Mouse (Mus musculus) forebrain, embryonic 14.5 days (tissue): ENCODE measurements around the gene AI481877. TPM values are rescaled to one million over a fixed set of nuclear protein-coding genes. Genes with fewer than 3 reads are reported as not detected.

Experiments used
- ATAC-seq: fragments of 200-750 bp; cut with Nextera tagmentation; 2 replicates; pipeline ENCODE4 v1.8.0; 2017; ENCODE audit warnings: mild to moderate bottlenecking, moderate library complexity
- DNase-seq: peaks from one replicate; pipeline ENCODE4 v3.0.0-alpha.2; 2015; ENCODE audit warnings: low spot score
- H3K27ac ChIP-seq: fragments of 300-500 bp; sonication (generic); 2 replicates; pipeline ENCODE4 v1.5.1; 2014; ENCODE audit warnings: low read depth, mild to moderate bottlenecking, control low read depth, low read length, moderate library complexity
- H3K27me3 ChIP-seq: fragments of 300-500 bp; sonication (generic); replicated peaks from 2 replicates; pipeline ENCODE4 v1.6.1; 2014; ENCODE audit warnings: low read length, control low read depth, mixed read lengths; ENCODE audit not compliant: control insufficient read depth, insufficient read depth
- H3K36me3 ChIP-seq: fragments of 300-500 bp; sonication (generic); 2 replicates; pipeline ENCODE4 v1.6.1; 2014; ENCODE audit warnings: low read length, control low read depth; ENCODE audit not compliant: control insufficient read depth, insufficient read depth
- H3K4me1 ChIP-seq: fragments of 300-500 bp; sonication (generic); 2 replicates; pipeline ENCODE4 v1.6.1; 2014; ENCODE audit warnings: antibody characterized with exemption, low read length, control low read depth; ENCODE audit not compliant: control insufficient read depth, insufficient read depth
- H3K4me2 ChIP-seq: fragments of 300-500 bp; sonication (generic); 2 replicates; pipeline ENCODE4 v1.6.1; 2014; ENCODE audit warnings: mild to moderate bottlenecking, control low read depth, low read length
- H3K4me3 ChIP-seq: fragments of 300-500 bp; sonication (generic); 2 replicates; pipeline ENCODE4 v1.5.1; 2014; ENCODE audit warnings: low read depth, low read length, control low read depth
- H3K9ac ChIP-seq: fragments of 300-500 bp; sonication (generic); 2 replicates; pipeline ENCODE4 v1.6.1; 2014; ENCODE audit warnings: mild to moderate bottlenecking, low read length, control low read depth, moderate library complexity
- H3K9me3 ChIP-seq: fragments of 300-500 bp; sonication (generic); replicated peaks from 2 replicates; pipeline ENCODE4 v1.6.1; 2016; ENCODE audit warnings: low read length, control low read depth, mixed read lengths; ENCODE audit not compliant: control insufficient read depth
- WGBS: fragments of 180-500 bp; shearing (Covaris S2); extraction: QIAGEN DNeasy Blood & Tissue Kit; methylation state at CpG from one replicate; pipeline ENCODE4 v1.1.7; 2014; 5-methylcytosine and 5-hydroxymethylcytosine counted together
- polyA plus RNA-seq: library from polyadenylated mRNA; unstranded; fragments of >200 nt; fragmentation: Nextera tagmentation; extraction: Ambion mirVana; gene quantifications from 2 replicates; pipeline ENCODE4 v1.2.1, GENCODE M21; 2014

AI481877 gene
- polyA plus RNA-seq, 1 experiment from 2014 or later: not detected

GRCm38 (mm10) chr4:59107886-59108285 is 30.9 kb downstream of the AI481877 start:
- Histone ChIP-seq H3K36me3 (no peaks in the 10 kb centered on the region), H3K4me3 (no peak overlapping the region), H3K27me3 (no peaks in the 10 kb centered on the region), H3K4me1 (no peaks in the 10 kb centered on the region), H3K4me2 (no peak overlapping the region), H3K9ac (no peak overlapping the region), H3K27ac (no peak overlapping the region), H3K9me3 (no peaks in the 10 kb centered on the region)
- ATAC-seq (no peak), DNase-seq (no peak)
- 79% methylated on average over 2 of the region's 2 CpGs for WGBS

- DNase-seq (no peak), ATAC-seq (no peak)
- Histone ChIP-seq H3K36me3 (no peaks in the 10 kb centered on the region), H3K27ac (no peak overlapping the region), H3K9ac (no peak overlapping the region), H3K4me1 (no peaks in the 10 kb centered on the region), H3K9me3 (no peaks in the 10 kb centered on the region), H3K4me3 (no peak overlapping the region), H3K27me3 (no peaks in the 10 kb centered on the region), H3K4me2 (no peak overlapping the region)
- WGBS: 80% methylated on average over 5 of the region's 5 CpGs
These were observed 32.1 kb downstream of the AI481877 start for GRCm38 (mm10) chr4:59106661-59107060.

GRCm38 (mm10) chr4:59104166-59104565 is 34.6 kb downstream of the AI481877 start:
- no peak overlapping the region for H3K4me2 ChIP-seq
- H3K36me3 ChIP-seq: no peaks in the 10 kb centered on the region
- H3K4me3 ChIP-seq: no peak overlapping the region
- H3K27me3 ChIP-seq: no peaks in the 10 kb centered on the region
- 93% methylated on average over 2 of the region's 2 CpGs for WGBS
- H3K27ac ChIP-seq: no peak overlapping the region
- no peaks in the 10 kb centered on the region for H3K4me1 ChIP-seq
- H3K9me3 ChIP-seq: no peaks in the 10 kb centered on the region
- H3K9ac ChIP-seq: no peak overlapping the region
- ATAC-seq: no peak
- no peak for DNase-seq

GRCm38 (mm10) chr4:59096393-59096792 is 42.4 kb downstream of the AI481877 start:
- ATAC-seq (peak; percentile 95), DNase-seq (peak; percentile 95)

GRCm38 (mm10) chr4:59089391-59089790 is 49.4 kb downstream of the AI481877 start:
- H3K27ac ChIP-seq: no peak overlapping the region
- H3K4me2 ChIP-seq: no peak overlapping the region
- ATAC-seq: no peak
- 53% methylated on average over 1 of the region's 1 CpGs for WGBS
- H3K9ac ChIP-seq: no peak overlapping the region
- no peak overlapping the region for H3K4me3 ChIP-seq
- H3K9me3 ChIP-seq: no peaks in the 10 kb centered on the region
- H3K36me3 ChIP-seq: no peaks in the 10 kb centered on the region
- no peaks in the 10 kb centered on the region for H3K4me1 ChIP-seq
- no peaks in the 10 kb centered on the region for H3K27me3 ChIP-seq
- no peak for DNase-seq

More at GRCm38 (mm10) chr4:59096393-59096792, 42.4 kb downstream of the AI481877 start:
- Histone ChIP-seq H3K9ac (no peak overlapping the region), H3K4me3 (no peak overlapping the region), H3K4me1 (no peaks in the 10 kb centered on the region), H3K27me3 (no peaks in the 10 kb centered on the region), H3K36me3 (no peaks in the 10 kb centered on the region), H3K9me3 (no peaks in the 10 kb centered on the region), H3K4me2 (no peak overlapping the region), H3K27ac (no peak overlapping the region)

GRCm38 (mm10) chr4:59083430-59083829 is 55.4 kb downstream of the AI481877 start:
- H3K9ac ChIP-seq: no peak overlapping the region
- H3K4me3 ChIP-seq: no peak overlapping the region
- H3K4me2 ChIP-seq: no peak overlapping the region
- WGBS: 89% methylated on average over 2 of the region's 2 CpGs
- H3K4me1 ChIP-seq: no peaks in the 10 kb centered on the region
- no peak overlapping the region for H3K27ac ChIP-seq
- no peaks in the 10 kb centered on the region for H3K27me3 ChIP-seq
- DNase-seq (no peak), ATAC-seq (no peak)
- H3K9me3 ChIP-seq: no peaks in the 10 kb centered on the region
- no peaks in the 10 kb centered on the region for H3K36me3 ChIP-seq

- no peak overlapping the region for H3K4me3 ChIP-seq
- H3K4me1 ChIP-seq: no peaks in the 10 kb centered on the region
- no peaks in the 10 kb centered on the region for H3K36me3 ChIP-seq
- H3K9me3 ChIP-seq: no peaks in the 10 kb centered on the region
- no peak overlapping the region for H3K4me2 ChIP-seq
- ATAC-seq (no peak), DNase-seq (no peak)
- no peak overlapping the region for H3K9ac ChIP-seq
- no peak overlapping the region for H3K27ac ChIP-seq
- 48% methylated on average over 3 of the region's 3 CpGs for WGBS
- H3K27me3 ChIP-seq: no peaks in the 10 kb centered on the region
These were observed 69.5 kb downstream of the AI481877 start for GRCm38 (mm10) chr4:59069276-59069675.

- Histone ChIP-seq H3K27me3 (no peaks in the 10 kb centered on the region), H3K4me1 (no peaks in the 10 kb centered on the region), H3K9me3 (no peaks in the 10 kb centered on the region), H3K9ac (no peak overlapping the region), H3K4me2 (no peak overlapping the region), H3K36me3 (no peaks in the 10 kb centered on the region), H3K27ac (no peak overlapping the region), H3K4me3 (no peak overlapping the region)
- no peak for ATAC-seq
- no peak for DNase-seq
- 79% methylated on average over 12 of the region's 12 CpGs for WGBS
These were observed 76.3 kb downstream of the AI481877 start for GRCm38 (mm10) chr4:59062526-59062925.

GRCm38 (mm10) chr4:59057929-59058328 is 80.9 kb downstream of the AI481877 start:
- Histone ChIP-seq H3K4me3 (no peak overlapping the region), H3K4me1 (no peaks in the 10 kb centered on the region), H3K36me3 (no peaks in the 10 kb centered on the region), H3K9me3 (no peaks in the 10 kb centered on the region), H3K4me2 (no peak overlapping the region), H3K9ac (no peak overlapping the region), H3K27ac (no peak overlapping the region), H3K27me3 (no peaks in the 10 kb centered on the region)
- DNase-seq (no peak), ATAC-seq (no peak)
- WGBS: 91% methylated on average over 3 of the region's 3 CpGs
